Mouse (Mus musculus): ENCODE measurements at regions not wholly inside any gene's neighbourhood (a gene's known extent, or its start where the extent isn't known, plus 50 kb on each side); places are given as distances from the start of the nearest gene placed in this dataset.

DNA sequence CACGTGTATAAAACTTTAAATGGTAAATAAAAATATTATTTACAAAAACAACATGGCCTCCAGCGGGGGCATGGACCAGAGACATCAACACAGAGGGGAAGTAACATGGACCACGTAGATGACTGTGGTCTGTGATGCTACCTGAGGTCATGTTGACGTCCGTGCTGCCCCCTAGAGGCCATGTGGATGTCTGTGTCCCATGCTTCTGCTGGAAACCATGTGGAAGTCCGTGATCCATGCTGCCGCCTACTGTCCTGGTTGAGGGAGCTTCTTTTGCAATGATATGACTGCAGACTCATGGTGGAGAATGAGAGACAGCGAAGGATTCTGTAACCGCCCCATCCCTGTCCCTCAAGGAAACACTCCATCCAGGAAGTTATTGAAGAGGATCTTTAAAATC lies 108.5 kb upstream of the Qrfpr start:
- H3K4me2 ChIP-seq (replicated peaks) = no peak overlapping the region
- no peak overlapping the region for H3K9ac ChIP-seq
- WGBS = 32% methylated on average over 9 of the region's 9 CpGs
- no peak overlapping the region for H3K4me3 ChIP-seq
- no peaks in the 10 kb centered on the region for H3K9me3 ChIP-seq
- no peaks in the 10 kb centered on the region for H3K36me3 ChIP-seq
- H3K27ac ChIP-seq = no peak overlapping the region
- H3K27me3 ChIP-seq (replicated peaks) = no peaks in the 10 kb centered on the region
- ATAC-seq (ENCODE audit: low FRiP score, low read depth) = no peak
- H3K4me1 ChIP-seq = no peaks in the 10 kb centered on the region

- Histone ChIP-seq H3K36me3 (no peaks in the 10 kb centered on the region), H3K9ac (no peak overlapping the region), H3K27ac (no peak overlapping the region), H3K4me3 (no peak overlapping the region), H3K9me3 (no peaks in the 10 kb centered on the region), H3K27me3 (replicated peaks) (no peaks in the 10 kb centered on the region), H3K4me1 (no peaks in the 10 kb centered on the region), H3K4me2 (replicated peaks) (no peak overlapping the region)
- no peak for ATAC-seq (ENCODE audit: low FRiP score, low read depth)
- 91% methylated on average over 7 of the region's 7 CpGs for WGBS
These were observed 107.5 kb upstream of the Qrfpr start for GRCm38 (mm10) chr3:36329631-36330030.

DNA sequence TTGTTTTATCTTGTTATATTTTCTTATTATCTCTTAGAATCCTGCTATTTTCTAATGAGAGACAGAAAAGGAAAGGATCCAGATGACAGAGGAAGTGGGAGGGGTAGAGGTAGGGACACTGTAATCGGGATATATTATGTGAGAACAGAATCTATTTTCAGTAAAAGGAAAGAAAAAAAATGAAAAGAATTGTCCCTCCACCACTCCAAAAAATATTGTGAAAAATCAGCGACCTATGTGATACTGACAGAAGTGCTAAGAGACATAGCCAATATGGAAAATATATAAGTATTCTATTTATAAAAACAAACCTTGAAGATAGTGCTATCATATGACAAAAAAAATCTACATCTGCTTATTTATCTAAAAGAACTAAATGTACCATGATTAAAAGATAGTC lies 106.8 kb upstream of the Qrfpr start:
- Histone ChIP-seq H3K4me3 (no peak overlapping the region), H3K4me2 (replicated peaks) (no peak overlapping the region), H3K9me3 (no peaks in the 10 kb centered on the region), H3K27ac (no peak overlapping the region), H3K9ac (no peak overlapping the region), H3K36me3 (no peaks in the 10 kb centered on the region), H3K27me3 (replicated peaks) (no peaks in the 10 kb centered on the region), H3K4me1 (no peaks in the 10 kb centered on the region)
- 90% methylated on average over 2 of the region's 2 CpGs for WGBS
- ATAC-seq (ENCODE audit: low FRiP score, low read depth) = no peak

DNA sequence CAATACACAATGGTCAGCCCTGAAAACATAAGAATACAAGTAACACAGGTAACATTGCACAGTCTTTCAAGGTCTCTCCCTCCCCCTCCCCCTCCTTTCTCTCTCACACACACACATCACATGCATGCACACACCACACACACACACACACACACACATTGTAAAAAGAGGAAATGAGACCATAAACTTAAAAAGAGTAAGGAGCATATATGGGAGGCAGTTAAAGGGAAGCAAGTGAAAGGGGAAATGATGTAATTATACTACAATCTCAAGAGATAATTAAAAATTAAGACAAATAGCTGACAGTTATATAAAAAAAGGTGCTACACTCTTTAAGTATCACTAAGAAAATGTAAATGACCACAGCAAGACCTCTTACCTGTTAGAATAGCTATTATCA lies 96.5 kb upstream of the Qrfpr start:
- Histone ChIP-seq H3K9me3 (no peaks in the 10 kb centered on the region), H3K36me3 (no peaks in the 10 kb centered on the region), H3K4me1 (no peaks in the 10 kb centered on the region), H3K4me3 (no peak overlapping the region), H3K27me3 (replicated peaks) (no peaks in the 10 kb centered on the region), H3K4me2 (replicated peaks) (no peak overlapping the region), H3K9ac (no peak overlapping the region), H3K27ac (no peak overlapping the region)
- ATAC-seq (ENCODE audit: low FRiP score, low read depth) = no peak

DNA sequence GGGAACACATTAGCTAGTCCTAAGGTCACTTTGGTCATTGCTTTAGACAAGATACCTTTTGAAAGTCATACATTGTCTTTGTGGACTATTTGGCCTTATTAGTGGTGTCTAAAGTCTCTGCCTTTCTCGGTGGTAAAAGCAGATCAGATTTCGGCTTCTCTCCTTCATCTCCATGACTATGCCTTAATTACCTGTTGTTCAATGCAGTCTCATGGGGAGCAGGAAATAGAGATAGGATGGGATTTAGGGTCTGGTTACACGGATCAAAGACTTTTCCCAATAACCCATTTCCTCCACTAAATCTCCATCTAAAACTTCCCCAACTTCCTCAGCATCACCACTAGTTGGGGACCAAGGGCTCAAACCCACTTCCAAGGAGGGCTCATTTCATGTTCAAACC lies 89.2 kb upstream of the Qrfpr start:
- Histone ChIP-seq H3K36me3 (no peaks in the 10 kb centered on the region), H3K27me3 (replicated peaks) (no peaks in the 10 kb centered on the region), H3K4me1 (no peaks in the 10 kb centered on the region), H3K4me3 (no peak overlapping the region), H3K9me3 (no peaks in the 10 kb centered on the region), H3K27ac (no peak overlapping the region), H3K4me2 (replicated peaks) (peak overlapping the region; percentile 44), H3K9ac (no peak overlapping the region)
- ATAC-seq (ENCODE audit: low FRiP score, low read depth) = no peak
- WGBS = 6% methylated on average over 3 of the region's 3 CpGs

DNA sequence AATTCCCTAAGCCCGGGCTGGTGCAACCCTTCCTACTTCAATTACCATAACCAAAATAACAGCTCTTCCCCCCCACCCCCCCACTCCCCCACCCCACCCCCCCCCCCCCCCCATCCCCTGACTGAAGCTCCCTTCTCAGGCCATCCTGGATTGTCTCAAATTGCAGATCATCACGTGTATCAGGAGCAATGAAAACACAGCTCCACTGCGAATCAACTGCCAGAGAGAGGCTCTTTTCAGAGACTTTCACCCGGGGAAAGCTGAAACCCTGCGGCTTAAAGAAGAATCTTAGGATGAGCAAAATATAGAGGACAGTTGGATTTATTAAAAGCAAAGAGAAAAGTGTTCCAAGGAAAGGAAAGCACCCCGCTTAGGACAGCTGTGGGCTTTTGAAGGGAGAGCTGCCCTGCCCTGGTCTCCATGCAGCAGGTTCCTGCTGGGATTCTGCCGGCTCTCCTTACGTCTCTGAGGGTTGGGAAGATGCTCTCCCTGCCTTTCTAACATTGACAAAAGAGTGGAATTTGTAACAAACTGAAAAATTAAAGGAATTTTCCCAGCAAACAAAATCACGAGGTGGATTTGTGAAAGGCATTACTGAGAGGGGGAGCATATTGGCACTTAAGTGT lies 88.6 kb upstream of the Qrfpr start:
- no peak for ATAC-seq (ENCODE audit: low FRiP score, low read depth)

GRCm38 (mm10) chr3:36296792-36297191 lies 74.7 kb upstream of the Qrfpr start:
- ATAC-seq (ENCODE audit: low FRiP score, low read depth) = no peak
- no peak overlapping the region for H3K9ac ChIP-seq
- no peaks in the 10 kb centered on the region for H3K27me3 ChIP-seq (replicated peaks)
- 67% methylated on average over 3 of the region's 3 CpGs for WGBS
- H3K4me2 ChIP-seq (replicated peaks) = no peak overlapping the region
- no peak overlapping the region for H3K27ac ChIP-seq
- H3K9me3 ChIP-seq = no peaks in the 10 kb centered on the region
- H3K36me3 ChIP-seq = no peaks in the 10 kb centered on the region
- no peaks in the 10 kb centered on the region for H3K4me1 ChIP-seq
- no peak overlapping the region for H3K4me3 ChIP-seq

More for the DNA sequence above, 88.6 kb upstream of the Qrfpr start:
- Histone ChIP-seq H3K9ac (no peak overlapping the region), H3K4me2 (replicated peaks) (peak overlapping the region; percentile 44), H3K4me3 (no peak overlapping the region), H3K36me3 (no peaks in the 10 kb centered on the region), H3K27ac (no peak overlapping the region), H3K9me3 (no peaks in the 10 kb centered on the region), H3K27me3 (replicated peaks) (no peaks in the 10 kb centered on the region), H3K4me1 (no peaks in the 10 kb centered on the region)
- WGBS = under 1% methylated on average over 9 of the region's 9 CpGs

DNA sequence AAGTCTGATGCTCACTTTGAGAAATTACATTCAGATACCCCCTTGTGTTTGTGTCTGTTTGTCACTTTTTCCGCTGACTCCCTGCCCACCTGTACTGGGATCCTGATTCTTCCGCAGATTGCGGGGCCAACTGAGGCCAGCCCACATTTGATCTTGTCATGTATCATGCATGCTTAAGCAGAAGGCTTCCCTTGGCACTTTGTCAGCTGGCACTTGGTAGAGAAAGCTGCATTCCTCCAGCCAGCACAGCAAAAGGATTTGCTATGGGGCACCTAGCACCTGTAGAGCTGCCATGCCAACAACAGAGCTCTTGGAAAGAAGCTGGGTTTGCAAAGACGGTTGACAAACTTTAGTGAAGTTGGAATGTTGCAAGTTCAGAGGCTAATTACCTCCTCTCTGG lies 69.9 kb upstream of the Qrfpr start:
- Histone ChIP-seq H3K36me3 (no peaks in the 10 kb centered on the region), H3K4me3 (no peak overlapping the region), H3K9ac (no peak overlapping the region), H3K4me2 (replicated peaks) (no peak overlapping the region), H3K9me3 (no peaks in the 10 kb centered on the region), H3K4me1 (no peaks in the 10 kb centered on the region), H3K27me3 (replicated peaks) (no peaks in the 10 kb centered on the region), H3K27ac (no peak overlapping the region)
- no peak for ATAC-seq (ENCODE audit: low FRiP score, low read depth)
- WGBS = 94% methylated on average over 4 of the region's 4 CpGs

DNA sequence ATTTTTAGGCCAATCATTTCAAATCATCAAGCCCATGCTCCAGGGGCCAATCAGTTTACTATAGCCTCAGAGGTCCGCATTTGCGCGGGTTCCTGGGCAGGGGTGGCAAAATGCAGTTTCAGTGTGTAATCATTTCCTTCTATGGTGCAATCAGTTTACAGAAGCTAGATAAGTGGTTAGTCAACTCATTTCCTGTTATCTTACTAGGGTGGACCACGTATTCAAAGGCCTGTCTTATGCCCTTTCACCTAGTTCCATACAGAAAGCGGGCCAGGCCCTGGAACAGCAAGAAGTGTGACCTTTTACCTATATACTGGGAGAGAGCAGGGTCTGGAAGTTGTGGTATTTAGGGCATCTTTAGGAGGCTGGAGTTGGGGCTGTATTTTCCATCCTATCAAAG lies 62.0 kb upstream of the Qrfpr start:
- H3K4me2 ChIP-seq (replicated peaks) = no peak overlapping the region
- WGBS = 85% methylated on average over 5 of the region's 5 CpGs
- H3K9me3 ChIP-seq = no peaks in the 10 kb centered on the region
- H3K36me3 ChIP-seq = no peaks in the 10 kb centered on the region
- no peak overlapping the region for H3K4me3 ChIP-seq
- no peaks in the 10 kb centered on the region for H3K27me3 ChIP-seq (replicated peaks)
- no peak overlapping the region for H3K9ac ChIP-seq
- no peak overlapping the region for H3K27ac ChIP-seq
- H3K4me1 ChIP-seq = no peaks in the 10 kb centered on the region
- no peak for ATAC-seq (ENCODE audit: low FRiP score, low read depth)

DNA sequence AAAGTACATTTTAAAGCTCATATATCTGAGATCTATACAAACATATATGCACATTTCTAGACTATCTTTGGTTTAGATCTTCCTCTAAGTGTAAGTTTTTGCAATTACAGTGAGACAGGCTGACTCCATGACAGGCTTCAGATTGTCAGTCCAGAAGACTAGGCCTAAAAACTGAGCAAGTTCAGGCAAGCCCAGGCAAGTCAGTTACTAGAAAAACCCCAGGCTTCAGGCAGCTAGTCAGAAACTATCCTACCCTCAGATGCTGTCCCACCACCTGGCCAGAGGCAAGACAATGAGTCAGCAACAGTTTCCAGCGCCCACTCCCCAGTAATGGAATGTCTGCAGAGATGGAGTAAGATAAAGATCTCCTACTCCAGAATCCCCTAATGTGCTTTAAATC lies 53.4 kb upstream of the Qrfpr start:
- no peaks in the 10 kb centered on the region for H3K4me1 ChIP-seq
- no peaks in the 10 kb centered on the region for H3K9me3 ChIP-seq
- H3K27me3 ChIP-seq (replicated peaks) = no peaks in the 10 kb centered on the region
- H3K27ac ChIP-seq = no peak overlapping the region
- 82% methylated on average over 1 of the region's 1 CpGs for WGBS
- no peaks in the 10 kb centered on the region for H3K36me3 ChIP-seq
- no peak for ATAC-seq (ENCODE audit: low FRiP score, low read depth)
- no peak overlapping the region for H3K4me2 ChIP-seq (replicated peaks)
- no peak overlapping the region for H3K4me3 ChIP-seq
- H3K9ac ChIP-seq = no peak overlapping the region
